Mouse (Mus musculus) embryonic facial prominence, embryonic 11.5 days (tissue): ENCODE results near the gene Gm27027. TPM values are rescaled to one million over a fixed set of nuclear protein-coding genes. Genes with fewer than 3 reads are reported as not detected.

Experiments
- ATAC-seq: fragments of 200-750 bp; cut with Nextera tagmentation; replicated peaks from 2 replicates; pipeline ENCODE4 v1.8.0; 2017; ENCODE audit warnings: low read depth; ENCODE audit not compliant: insufficient number of reproducible peaks, low FRiP score, low TSS enrichment
- DNase-seq: peaks from one replicate; pipeline ENCODE4 v3.0.0-alpha.2; 2015; ENCODE audit warnings: low spot score
- H3K27ac ChIP-seq: fragments of 300-500 bp; sonication (generic); replicated peaks from 2 replicates; pipeline ENCODE4 v1.5.1; 2014; ENCODE audit warnings: mild to moderate bottlenecking, low read depth, low read length, control low read depth
- H3K27me3 ChIP-seq: fragments of 300-500 bp; sonication (generic); 2 replicates; pipeline ENCODE4 v1.6.1; 2014; ENCODE audit warnings: mild to moderate bottlenecking, low read length, moderate library complexity, mixed read lengths; ENCODE audit not compliant: control insufficient read depth, insufficient read depth
- H3K36me3 ChIP-seq: fragments of 300-500 bp; sonication (generic); replicated peaks from 2 replicates; pipeline ENCODE4 v1.6.1; 2014; ENCODE audit warnings: low read depth, mild to moderate bottlenecking, low read length, moderate library complexity, mixed read lengths; ENCODE audit not compliant: control insufficient read depth, insufficient read depth
- H3K4me1 ChIP-seq: fragments of 300-500 bp; sonication (generic); 2 replicates; pipeline ENCODE4 v1.6.1; 2014; ENCODE audit warnings: low read length, mixed read lengths; ENCODE audit not compliant: control insufficient read depth, insufficient read depth
- H3K4me2 ChIP-seq: fragments of 300-500 bp; sonication (generic); 2 replicates; pipeline ENCODE4 v1.6.1; 2014; ENCODE audit warnings: low read depth, mild to moderate bottlenecking, control low read depth, low read length, moderate library complexity
- H3K4me3 ChIP-seq: fragments of 300-500 bp; sonication (generic); 2 replicates; pipeline ENCODE4 v1.5.1; 2014; ENCODE audit warnings: low read depth, low read length, control low read depth
- H3K9ac ChIP-seq: fragments of 300-500 bp; sonication (generic); replicated peaks from 2 replicates; pipeline ENCODE4 v1.6.1; 2014; ENCODE audit warnings: mild to moderate bottlenecking, control low read depth, low read length
- H3K9me3 ChIP-seq: fragments of 300-500 bp; sonication (generic); replicated peaks from 2 replicates; pipeline ENCODE4 v1.6.1; 2016; ENCODE audit warnings: mild to moderate bottlenecking, low read length, inconsistent platforms, mixed read lengths; ENCODE audit not compliant: control insufficient read depth
- WGBS: fragments of 180-500 bp; shearing (Covaris S2); extraction: QIAGEN DNeasy Blood & Tissue Kit; methylation state at CpG from one replicate; pipeline ENCODE4 v1.1.7; 2014; 5-methylcytosine and 5-hydroxymethylcytosine counted together
- polyA plus RNA-seq: library from polyadenylated mRNA; unstranded; fragments of >200 nt; fragmentation: Nextera tagmentation; extraction: Ambion mirVana; gene quantifications from 2 replicates; pipeline ENCODE4 v1.2.1, GENCODE M21; 2014

The Gm27027 gene
- polyA plus RNA-seq, 1 experiment from 2014 or later: not detected

GRCm38 (mm10) chr2:93907519-93908294 is 88.4 kb downstream of the Gm27027 start:
- ATAC-seq (no peak), DNase-seq (no peak)
- Histone ChIP-seq H3K4me1 (peaks cover 2% of the 10 kb centered on the region; the same call in 1 of the 2 replicates), H3K4me3 (no peak overlapping the region), H3K36me3 (no peaks in the 10 kb centered on the region), H3K4me2 (no peak overlapping the region), H3K27me3 (no peaks in the 10 kb centered on the region), H3K27ac (no peak overlapping the region), H3K9me3 (no peaks in the 10 kb centered on the region), H3K9ac (no peak overlapping the region)
- 48% methylated on average over 9 of the region's 9 CpGs for WGBS

Other genes with a start within 250 kb of the Gm27027 start
- 70.1 and 79.0 TPM in 2 replicates for gene Ext2, start 173.8 kb downstream of the Gm27027 start, polyA plus RNA-seq
- gene Accs, start 146.4 kb downstream of the Gm27027 start, polyA plus RNA-seq: 6.7 and 8.5 TPM in 2 replicates
- gene Accsl, start 127.2 kb downstream of the Gm27027 start, polyA plus RNA-seq: not detected in 2 replicates
- gene Gm13889, start 39.2 kb downstream of the Gm27027 start, polyA plus RNA-seq: 3.9 and 4.6 TPM in 2 replicates
- gene Alkbh3, start 14.5 kb upstream of the Gm27027 start, polyA plus RNA-seq: 50.2 and 53.5 TPM in 2 replicates
- gene Hsd17b12, start 161.6 kb upstream of the Gm27027 start, polyA plus RNA-seq: 126 and 128 TPM in 2 replicates